Comparison of ENCODE assay signal across 16 mouse cellular contexts in the genomic region with DNA sequence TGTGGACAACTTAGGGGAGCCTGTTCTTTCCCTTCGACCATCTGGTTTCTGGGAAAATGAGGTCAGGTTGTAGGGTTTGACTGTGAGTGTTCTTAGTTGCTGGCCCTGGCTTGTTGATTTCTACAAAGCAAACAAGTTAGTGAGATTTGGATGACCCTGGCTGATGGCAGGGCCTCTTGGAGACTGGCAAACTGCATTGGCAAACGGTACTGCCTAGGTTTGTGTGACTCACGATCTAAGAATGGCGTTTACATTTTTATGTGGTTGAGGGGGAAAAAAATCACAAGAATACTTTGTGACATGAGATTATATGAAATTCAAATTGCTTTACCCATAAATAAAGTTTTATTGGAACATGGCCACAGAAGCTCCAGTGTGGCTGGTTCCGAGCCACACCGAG. TPM values are rescaled to one million over a fixed set of nuclear protein-coding genes. Genes with fewer than 3 reads are reported as not detected.
DNase-seq lines count a peak whose midpoint lies in the region; ATAC-seq and TF ChIP-seq lines count a peak whose summit lies in the region.
"Had no signal": no experiment of that assay in that cellular context is flagged by ENCODE, and none has a peak within 500 bp of the region (broad histone marks: within the 10 kb centered on the region; RNA-seq: fewer than 3 reads in every experiment).

No protein-coding gene starts in this region.

- 85% methylated on average over 6 of the region's 6 CpGs for WGBS in liver, embryonic 11.5 days
- 91% methylated on average over 6 of the region's 6 CpGs for WGBS in midbrain, embryonic 16.5 days
- WGBS in intestine, embryonic 15.5 days = 65% methylated on average over 6 of the region's 6 CpGs

- no peak for ATAC-seq in liver, embryonic 11.5 days (replicated peaks; ENCODE audit: low FRiP score)
- ATAC-seq in midbrain, embryonic 16.5 days = no peak
- ATAC-seq in intestine, embryonic 15.5 days = no peak
- ATAC-seq: forebrain, postnatal 0 days had no signal

- peak overlapping the region; percentile 52 for H3K27ac ChIP-seq in gastrocnemius, adult 2 months
- H3K27ac ChIP-seq in liver, embryonic 11.5 days (ENCODE audit: low read depth, low read length) = peak overlapping the region; percentile 91
- H3K27ac ChIP-seq in midbrain, embryonic 16.5 days (ENCODE audit: low read length) = no peak overlapping the region
- no peak overlapping the region for H3K27ac ChIP-seq in intestine, embryonic 15.5 days
- H3K27ac ChIP-seq: hindbrain, embryonic 13.5 days; limb, embryonic 12.5 days had no signal

- no peak overlapping the region for H3K4me3 ChIP-seq in gastrocnemius, adult 2 months
- H3K4me3 ChIP-seq in liver, embryonic 11.5 days (ENCODE audit: low read depth, low read length) = no peak overlapping the region
- H3K4me3 ChIP-seq in midbrain, embryonic 16.5 days (ENCODE audit: low read depth, low read length) = no peak overlapping the region
- H3K4me3 ChIP-seq in intestine, embryonic 15.5 days (replicated peaks) = no peak overlapping the region
- H3K4me3 ChIP-seq: hindbrain, embryonic 13.5 days; limb, embryonic 12.5 days had no signal

- intact Hi-C loops in gastrocnemius, adult 2 months (cut with DNase I) = loop anchor here (10.0 kb wide), 1 partner anchor 232 kb away; no protein-coding TSS in a partner anchor
- intact Hi-C loops in gastrocnemius, postnatal 14 days (cut with DNase I; ENCODE audit: low total_unique reads) = no loop called here

- peaks cover 57% of the 10 kb centered on the region for H3K4me1 ChIP-seq in liver, embryonic 11.5 days (replicated peaks; ENCODE audit: control insufficient read depth, insufficient read depth, low read length)
- H3K4me1 ChIP-seq in midbrain, embryonic 16.5 days (ENCODE audit: control insufficient read depth, insufficient read depth, low read length) = no peaks in the 10 kb centered on the region; the same call in 1 of the 2 replicates
- peaks cover 7% of the 10 kb centered on the region for H3K4me1 ChIP-seq in intestine, embryonic 15.5 days (replicated peaks)

- no peaks in the 10 kb centered on the region; the same call in 1 of the 2 replicates for H3K9me3 ChIP-seq in liver, embryonic 11.5 days (ENCODE audit: control insufficient read depth, low read length)
- H3K9me3 ChIP-seq in midbrain, embryonic 16.5 days (replicated peaks; ENCODE audit: control insufficient read depth, low read length, poor library complexity, severe bottlenecking) = no peaks in the 10 kb centered on the region; the same call in 1 of the 2 replicates
- no peaks in the 10 kb centered on the region for H3K9me3 ChIP-seq in intestine, embryonic 15.5 days
- H3K9me3 ChIP-seq: hindbrain, embryonic 13.5 days; limb, embryonic 12.5 days had no signal

- DNase-seq in gastrocnemius, adult 2 months = no peak
- DNase-seq in gastrocnemius, postnatal 14 days = no peak
- peak; percentile 43 for DNase-seq in ovary, adult 18-20 months (ENCODE audit: low spot score)
- no peak for DNase-seq in ovary, postnatal 36 days (ENCODE audit: low spot score)
- no peak for DNase-seq in liver, embryonic 11.5 days (ENCODE audit: low spot score)
- no peak for DNase-seq in embryo, embryonic 9.5 days (ENCODE audit: extremely low spot score)
- DNase-seq: forebrain, postnatal 0 days; gastrocnemius, postnatal 36 days; kidney, adult 2 months; kidney, postnatal 4 days had no signal

- H3K36me3 ChIP-seq in liver, embryonic 11.5 days (ENCODE audit: control insufficient read depth, insufficient read depth, low read length) = peaks cover 11% of the 10 kb centered on the region; the same call in 1 of the 2 replicates
- H3K36me3 ChIP-seq in midbrain, embryonic 16.5 days (ENCODE audit: control insufficient read depth, insufficient read depth, low read length) = no peaks in the 10 kb centered on the region
- no peaks in the 10 kb centered on the region; the same call in 1 of the 2 replicates for H3K36me3 ChIP-seq in intestine, embryonic 15.5 days

- H3K9ac ChIP-seq in liver, embryonic 11.5 days (ENCODE audit: low read depth, low read length) = no peak overlapping the region
- no peak overlapping the region for H3K9ac ChIP-seq in midbrain, embryonic 16.5 days (ENCODE audit: low read depth, low read length)
- H3K9ac ChIP-seq in intestine, embryonic 15.5 days = no peak overlapping the region
- H3K9ac ChIP-seq: forebrain, postnatal 0 days; hindbrain, embryonic 13.5 days; limb, embryonic 12.5 days had no signal

- H3K4me2 ChIP-seq in liver, embryonic 11.5 days = peak overlapping the region; percentile 58
- H3K4me2 ChIP-seq in midbrain, embryonic 16.5 days (ENCODE audit: low read length) = no peak overlapping the region
- no peak overlapping the region for H3K4me2 ChIP-seq in intestine, embryonic 15.5 days (replicated peaks)
- H3K4me2 ChIP-seq: hindbrain, embryonic 13.5 days; limb, embryonic 12.5 days had no signal

- TF ChIP-seq CTCF in gastrocnemius, adult 2 months (IDR thresholded peaks at IDR 0.05) = no peak

- no peaks in the 10 kb centered on the region for H3K27me3 ChIP-seq in liver, embryonic 11.5 days (replicated peaks; ENCODE audit: control insufficient read depth, insufficient read depth, low read length)
- H3K27me3 ChIP-seq in midbrain, embryonic 16.5 days (ENCODE audit: control insufficient read depth, insufficient read depth, low read depth, low read length) = no peaks in the 10 kb centered on the region
- H3K27me3 ChIP-seq in intestine, embryonic 15.5 days (replicated peaks) = no peaks in the 10 kb centered on the region
- H3K27me3 ChIP-seq: hindbrain, embryonic 13.5 days; limb, embryonic 12.5 days; megakaryocyte, embryonic 14.5 days had no signal

RNA-seq across cellular contexts. Expression of gene Mta1, which starts 8.3 kb away (rescaled TPM):
- total RNA-seq in gastrocnemius, adult 2 months (2021) = 10 to 100 TPM; 36.2 to 41.5 TPM
- 10 to 100 TPM; 34.6 to 35.4 TPM for total RNA-seq in gastrocnemius, postnatal 14 days (2021)
- polyA plus RNA-seq in liver, embryonic 11.5 days (2014; fragmentation: Nextera tagmentation; extraction: Ambion mirVana) = 17.7 and 19.2 TPM in 2 replicates
- polyA plus RNA-seq in midbrain, embryonic 16.5 days (2015; fragmentation: Nextera tagmentation; extraction: Ambion mirVana) = 14.4 and 15.9 TPM in 2 replicates
- polyA plus RNA-seq in intestine, embryonic 15.5 days (2015; fragmentation: Nextera tagmentation; extraction: Ambion mirVana) = 11.3 and 11.5 TPM in 2 replicates

RNA-seq across cellular contexts. Expression of gene Tex22, which starts 32.1 kb away (rescaled TPM):
- total RNA-seq in gastrocnemius, adult 2 months (2021) = not detected
- total RNA-seq in gastrocnemius, postnatal 14 days (2021) = under 1 TPM in 1 of 2 experiments, not detected in 1; 0.27 TPM
- polyA plus RNA-seq in liver, embryonic 11.5 days (2014; fragmentation: Nextera tagmentation; extraction: Ambion mirVana) = not detected in 2 replicates
- polyA plus RNA-seq in midbrain, embryonic 16.5 days (2015; fragmentation: Nextera tagmentation; extraction: Ambion mirVana) = not detected in 2 replicates
- not detected in 2 replicates for polyA plus RNA-seq in intestine, embryonic 15.5 days (2015; fragmentation: Nextera tagmentation; extraction: Ambion mirVana)
- polyA plus RNA-seq: forebrain, postnatal 0 days; heart, embryonic 14.5 days; hindbrain, embryonic 13.5 days; limb, embryonic 12.5 days had no signal

RNA-seq across cellular contexts. Expression of gene Crip2, which starts 33.6 kb away (rescaled TPM):
- 10 to 100 TPM; 32.4 to 41.1 TPM for total RNA-seq in gastrocnemius, adult 2 months (2021)
- total RNA-seq in gastrocnemius, postnatal 14 days (2021) = 10 to 100 TPM; 82.5 to 84.7 TPM
- 80.6 and 86.9 TPM in 2 replicates for polyA plus RNA-seq in liver, embryonic 11.5 days (2014; fragmentation: Nextera tagmentation; extraction: Ambion mirVana)
- 369 and 395 TPM in 2 replicates for polyA plus RNA-seq in midbrain, embryonic 16.5 days (2015; fragmentation: Nextera tagmentation; extraction: Ambion mirVana)
- polyA plus RNA-seq in intestine, embryonic 15.5 days (2015; fragmentation: Nextera tagmentation; extraction: Ambion mirVana) = 122 and 130 TPM in 2 replicates

RNA-seq across cellular contexts. Expression of gene Crip1, which starts 39.7 kb away (rescaled TPM):
- total RNA-seq in gastrocnemius, adult 2 months (2021) = 100 to 1,000 TPM in 1 of 2 experiments, 10 to 100 TPM in 1; 71.2 to 113 TPM
- 100 to 1,000 TPM; 115 to 139 TPM for total RNA-seq in gastrocnemius, postnatal 14 days (2021)
- polyA plus RNA-seq in liver, embryonic 11.5 days (2014; fragmentation: Nextera tagmentation; extraction: Ambion mirVana) = 148 and 150 TPM in 2 replicates
- 16.8 and 23.3 TPM in 2 replicates for polyA plus RNA-seq in midbrain, embryonic 16.5 days (2015; fragmentation: Nextera tagmentation; extraction: Ambion mirVana)
- 426 and 430 TPM in 2 replicates for polyA plus RNA-seq in intestine, embryonic 15.5 days (2015; fragmentation: Nextera tagmentation; extraction: Ambion mirVana)

RNA-seq across cellular contexts. Expression of gene Tedc1, which starts 49.8 kb away (rescaled TPM):
- total RNA-seq in gastrocnemius, adult 2 months (2021) = not detected
- 1 to 10 TPM in 1 of 2 experiments, under 1 TPM in 1; 0.69 to 1.6 TPM for total RNA-seq in gastrocnemius, postnatal 14 days (2021)
- polyA plus RNA-seq in liver, embryonic 11.5 days (2014; fragmentation: Nextera tagmentation; extraction: Ambion mirVana) = 23.5 and 24.2 TPM in 2 replicates
- 11.0 and 11.4 TPM in 2 replicates for polyA plus RNA-seq in midbrain, embryonic 16.5 days (2015; fragmentation: Nextera tagmentation; extraction: Ambion mirVana)
- polyA plus RNA-seq in intestine, embryonic 15.5 days (2015; fragmentation: Nextera tagmentation; extraction: Ambion mirVana) = 25.3 and 25.5 TPM in 2 replicates

Comparison
In these comparisons a context has a peak if more than half of its experiments do, and no peak if none do; other contexts are left out.
1. H3K27ac ChIP-seq: peak in gastrocnemius, adult 2 months (single experiment) and liver, embryonic 11.5 days (single experiment); none in midbrain, embryonic 16.5 days (single experiment) and intestine, embryonic 15.5 days (single experiment).